Mouse (Mus musculus) erythroblast, adult 5-6 weeks (primary cell): ENCODE data around the gene Mphosph6. TPM values are rescaled to one million over a fixed set of nuclear protein-coding genes. Genes with fewer than 3 reads are reported as not detected.

ENCODE experiments used
- ATAC-seq: replicated peaks from 2 replicates; pipeline ENCODE4 v1.8.0; 2016; ENCODE audit warnings: moderate number of reproducible peaks, mild to moderate bottlenecking, moderate TSS enrichment, inconsistent platforms; ENCODE audit not compliant: poor library complexity, low FRiP score, severe bottlenecking
- total RNA-seq, 2 experiments: library from RNA; stranded (forward) in 1 of 2; stranded (reverse) in 1 of 2; fragments of 150-400 nt in 1 of 2; fragments of 200-764, 138-1000 nt in 1 of 2; gene quantifications; 2 replicates each; pipeline versions ENCODE4 v1.2.3 to v1.2.4; 2015 to 2017; ENCODE audit warnings: low replicate concordance in 2 of 2

The Mphosph6 gene
- total RNA-seq (2015; ENCODE audit: low replicate concordance), result 10.4 and 19.4 TPM in 2 replicates
- 3.5 and 6.3 TPM in 2 replicates for total RNA-seq (2017; ENCODE audit: low replicate concordance)

DNA sequence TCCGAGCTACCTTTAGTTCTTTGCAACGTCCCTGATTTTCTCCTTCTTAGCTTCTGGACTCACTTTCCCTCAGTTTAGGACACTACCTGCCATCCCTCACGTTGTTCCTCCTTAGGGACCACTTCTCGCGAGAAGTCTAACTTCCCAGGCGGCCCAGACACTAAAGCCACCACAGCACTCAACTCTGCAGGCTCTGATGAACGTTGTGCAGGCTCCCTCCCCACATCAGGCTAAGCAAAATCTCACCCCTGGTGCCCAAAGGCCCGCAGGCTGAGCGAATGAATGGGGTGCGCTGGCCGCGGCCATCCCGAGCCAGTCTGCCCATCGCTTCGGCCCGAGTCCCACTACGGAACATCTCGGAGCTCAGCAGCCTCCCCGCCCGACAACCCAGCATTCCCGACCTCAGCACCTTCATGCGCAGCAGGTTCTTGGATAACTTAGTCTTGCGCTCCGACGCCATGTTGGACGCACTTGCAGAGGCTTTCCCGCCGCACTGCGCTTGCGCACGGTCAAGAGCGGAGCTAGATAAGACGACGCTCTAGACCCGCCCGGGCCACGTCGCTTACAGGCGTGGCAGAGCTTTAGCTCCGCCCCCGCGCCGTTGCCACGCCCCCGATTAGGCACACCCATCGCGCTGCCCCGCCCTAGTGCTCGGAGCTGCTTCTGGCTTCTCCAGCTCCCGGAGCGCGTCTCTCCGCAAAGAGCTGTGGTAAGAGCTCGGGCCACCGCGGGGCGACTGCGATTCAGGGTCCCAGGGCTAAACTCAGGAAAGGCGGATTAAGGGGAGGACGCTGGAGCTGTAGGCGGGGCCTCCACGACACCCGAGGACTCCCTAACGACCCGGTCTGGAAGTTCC lies at the start of gene Mphosph6:
Gene Mphosph6, minus strand, starts transcription at position 501 of the 856 bp plus-strand sequence.
- peak; percentile 95 for ATAC-seq

- no peak for ATAC-seq
Observed at GRCm38 (mm10) chr8:117850420-117850819, 48.7 kb upstream of the Mphosph6 start.

DNA sequence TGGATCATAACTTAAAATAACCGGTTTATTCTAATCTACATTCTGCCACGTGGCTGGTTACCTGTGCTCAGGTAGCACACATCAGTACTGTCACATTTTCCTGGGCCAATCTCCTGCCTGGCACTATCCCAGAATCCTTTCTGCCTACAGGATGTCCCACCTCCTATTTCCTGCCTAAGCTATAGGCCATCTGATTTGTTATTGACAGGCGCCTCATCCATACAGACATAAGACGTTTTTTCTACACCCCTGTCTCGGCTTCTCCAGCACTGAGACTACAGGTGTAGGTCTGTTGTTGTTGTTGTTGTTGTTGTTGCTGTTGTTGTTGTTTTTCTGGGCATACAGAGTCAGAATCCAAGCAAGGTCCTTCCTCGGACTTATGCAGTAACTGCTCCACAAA lies 46.1 kb upstream of the Mphosph6 start:
- no peak for ATAC-seq

DNA sequence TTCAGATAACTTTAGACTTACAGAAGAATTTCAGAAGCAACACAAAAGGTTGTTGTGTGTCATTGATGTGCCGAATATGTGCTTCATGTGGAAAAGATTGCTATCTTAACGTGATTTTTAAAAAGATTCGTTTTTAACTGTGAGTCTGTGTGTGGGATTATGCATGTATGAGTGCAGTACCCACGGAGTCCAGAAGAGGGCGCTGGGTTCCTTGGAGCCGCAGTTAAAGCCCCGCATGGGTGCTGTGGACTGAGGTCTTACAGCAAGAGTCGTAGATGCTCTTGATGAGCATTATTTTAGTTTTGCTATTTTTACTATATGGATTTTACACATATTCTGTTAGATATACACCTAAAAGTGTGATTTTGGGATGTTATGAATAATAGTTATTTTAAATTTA lies 42.0 kb upstream of the Mphosph6 start:
- no peak for ATAC-seq

- ATAC-seq, result no peak
Observed at GRCm38 (mm10) chr8:117813524-117813923, 11.8 kb upstream of the Mphosph6 start.

GRCm38 (mm10) chr8:117810676-117811075 lies 8.9 kb upstream of the Mphosph6 start:
- no peak for ATAC-seq

DNA sequence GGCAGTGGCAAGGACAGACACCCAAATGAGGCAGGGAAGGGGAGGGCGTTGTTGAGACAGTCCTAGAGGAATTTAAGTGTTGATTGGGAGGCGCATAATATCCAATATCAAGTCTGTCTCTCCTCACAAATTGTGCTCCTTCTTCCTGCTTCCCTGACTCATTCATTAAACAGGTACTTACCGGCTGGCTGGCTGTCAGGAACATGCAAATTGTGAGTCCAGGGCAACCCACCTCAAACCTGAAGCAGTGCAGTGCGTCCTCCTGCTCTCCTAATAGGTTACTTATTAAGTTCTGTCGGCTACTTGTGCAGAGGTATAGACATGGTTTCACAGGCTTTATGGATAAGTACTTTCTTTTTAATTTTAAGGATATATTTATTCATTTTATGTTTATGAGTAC lies 3.7 kb upstream of the Mphosph6 start:
- no peak for ATAC-seq

- no peak; the same call in none of the 2 replicates for ATAC-seq
Observed at GRCm38 (mm10) chr8:117802299-117802689, 551 bp upstream of the Mphosph6 start.

DNA sequence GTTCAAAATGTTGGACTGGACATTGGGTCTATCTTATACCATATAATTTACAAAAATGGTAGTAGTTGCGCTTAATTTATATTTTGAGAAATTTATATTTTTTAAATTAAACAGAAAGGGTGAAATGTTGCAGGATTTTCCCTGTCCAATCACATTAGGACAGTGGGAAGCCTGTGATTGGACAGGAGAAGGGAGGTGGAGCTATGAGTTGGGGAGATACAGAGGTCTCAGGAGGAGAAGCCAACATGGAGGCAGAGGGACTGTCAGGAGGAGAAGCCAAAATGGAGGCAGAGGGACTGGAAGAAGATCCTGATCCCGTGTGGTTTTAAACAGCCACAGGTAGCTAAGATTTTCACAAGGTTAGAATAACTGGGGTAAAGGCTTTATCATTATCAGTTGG lies 3.7 kb downstream of the Mphosph6 start:
- no peak for ATAC-seq

DNA sequence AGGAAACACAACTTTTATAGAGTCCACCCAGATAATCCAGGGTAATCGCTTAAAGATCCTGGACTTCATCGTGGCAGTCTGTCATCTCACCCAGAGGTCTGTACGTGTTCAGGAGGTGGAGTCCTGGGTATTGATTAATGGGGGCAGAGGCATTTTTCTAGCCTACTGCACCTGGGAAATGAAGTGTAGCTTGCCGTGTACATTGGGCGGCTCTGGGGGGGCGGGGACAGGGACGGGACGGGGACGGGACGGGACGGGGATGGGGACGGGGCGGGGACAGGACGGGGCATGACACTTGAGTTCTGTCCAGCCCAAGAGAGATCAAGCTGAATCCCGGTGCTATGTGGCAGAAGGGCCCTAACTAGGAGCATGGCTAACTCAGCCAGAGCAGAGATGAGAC lies 5.3 kb downstream of the Mphosph6 start:
- ATAC-seq, result no peak

- ATAC-seq, result no peak
Observed at GRCm38 (mm10) chr8:117794581-117794980, 7.2 kb downstream of the Mphosph6 start.

DNA sequence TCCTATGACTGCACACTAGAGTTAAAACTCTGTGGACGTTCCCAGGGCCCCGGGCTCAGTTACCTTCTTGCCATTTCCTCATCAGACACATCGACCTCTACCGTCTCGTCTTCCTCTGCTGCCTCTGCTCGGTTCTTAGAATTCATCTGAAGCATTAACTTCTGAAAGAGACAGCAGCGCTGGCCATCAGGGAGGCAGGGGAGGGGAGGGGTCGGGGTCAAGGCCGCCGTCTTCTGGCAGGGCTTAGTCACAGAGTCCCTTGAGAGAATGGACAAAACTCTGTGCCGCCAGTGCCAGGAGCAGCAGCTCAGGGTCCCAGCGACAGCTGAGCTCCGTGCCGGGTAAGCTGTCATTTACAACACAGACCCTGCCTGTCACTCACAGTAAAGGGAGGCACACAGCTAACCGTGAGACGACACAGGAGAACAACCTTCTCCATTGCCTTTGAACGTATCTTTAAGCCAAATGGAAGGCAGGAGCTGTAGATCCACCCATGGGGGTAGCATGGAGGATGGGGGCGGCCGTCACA lies 9.1 kb downstream of the Mphosph6 start:
- no peak for ATAC-seq

- ATAC-seq, result no peak
Observed at GRCm38 (mm10) chr8:117786428-117786827, 15.3 kb downstream of the Mphosph6 start.

GRCm38 (mm10) chr8:117783021-117783420 lies 18.7 kb downstream of the Mphosph6 start:
- no peak for ATAC-seq

- no peak for ATAC-seq
Observed at GRCm38 (mm10) chr8:117781375-117782129, 20.2 kb downstream of the Mphosph6 start.

- no peak for ATAC-seq
Observed at GRCm38 (mm10) chr8:117779344-117779743, 22.4 kb downstream of the Mphosph6 start.

DNA sequence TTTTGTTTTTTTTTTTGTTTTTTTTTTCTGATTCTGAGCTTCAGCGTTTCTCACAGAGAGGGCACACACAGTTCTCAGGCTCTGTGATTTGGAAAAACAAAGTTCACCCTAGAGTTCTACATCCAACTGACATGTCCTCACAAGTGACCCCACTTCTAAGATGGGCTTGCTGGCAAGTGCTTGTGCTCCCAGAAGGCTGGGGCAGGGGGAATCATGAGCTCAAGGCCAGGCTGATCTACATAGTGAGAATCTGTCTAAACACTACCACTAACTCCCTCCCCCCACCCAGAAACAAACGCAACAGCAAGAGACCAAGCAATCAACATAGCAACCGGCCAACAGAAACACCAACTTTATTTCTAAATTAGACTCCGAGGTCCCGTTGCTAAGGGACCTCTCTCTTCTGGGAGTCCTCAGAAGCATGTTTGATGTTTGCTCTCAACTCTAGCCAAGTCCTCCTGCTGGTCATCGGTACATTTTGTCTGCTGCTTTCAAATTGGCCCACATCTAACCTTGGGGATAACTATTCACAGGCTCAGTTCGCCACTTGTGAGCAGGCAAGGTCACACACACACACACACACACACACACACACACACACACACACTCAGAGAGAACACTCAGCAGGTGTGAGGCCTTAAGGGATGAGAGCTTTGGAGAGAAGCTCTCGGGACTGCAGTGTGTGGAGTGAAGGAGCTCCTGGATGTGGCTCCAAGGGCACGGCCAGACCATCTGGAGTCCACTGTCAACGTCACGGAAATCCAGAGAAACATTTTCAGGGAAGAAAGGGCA lies 23.0 kb downstream of the Mphosph6 start:
- no peak for ATAC-seq

DNA sequence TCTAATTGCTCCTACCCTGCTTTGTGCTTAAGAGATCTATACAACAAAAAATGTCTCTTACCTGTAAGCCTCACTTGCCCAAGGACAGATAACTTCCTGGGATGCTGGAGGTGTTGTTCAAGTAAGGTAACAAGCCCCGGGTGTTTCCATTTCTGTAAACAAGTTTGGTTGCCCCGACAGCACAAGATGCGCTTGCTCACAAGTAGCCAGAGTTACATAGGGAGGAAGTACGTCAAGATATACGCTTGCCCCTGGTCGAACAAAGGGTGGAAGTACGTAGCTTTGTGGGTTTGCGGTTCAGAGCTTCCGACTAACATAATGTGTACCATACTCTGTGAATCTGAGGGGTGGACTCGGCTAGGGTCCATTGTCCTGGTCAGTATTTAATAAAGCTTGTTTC lies 25.7 kb downstream of the Mphosph6 start:
- ATAC-seq, result no peak

DNA sequence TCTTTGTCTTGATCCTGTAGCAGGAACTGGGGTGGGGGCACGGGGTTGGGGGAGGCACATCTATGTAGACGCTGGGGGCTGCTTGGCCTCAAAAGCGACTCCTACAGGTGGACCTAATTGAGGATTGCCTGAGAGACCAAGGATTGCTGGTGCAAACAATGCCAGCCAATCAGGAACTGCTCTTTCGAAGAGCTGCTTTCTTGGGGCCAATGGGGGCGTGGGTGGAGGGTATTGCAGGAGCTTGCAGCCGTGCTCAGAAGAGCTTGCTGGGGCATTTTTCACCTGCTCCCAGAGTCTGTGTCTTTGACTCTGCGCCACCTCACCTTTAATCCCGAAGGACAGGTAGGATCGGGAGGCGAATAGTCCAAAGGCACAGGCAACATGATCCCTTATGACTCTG lies 26.1 kb downstream of the Mphosph6 start:
- no peak for ATAC-seq

- no peak for ATAC-seq
Observed at GRCm38 (mm10) chr8:117772597-117772996, 29.1 kb downstream of the Mphosph6 start.
